16 mouse cellular contexts compared by ENCODE assay signal in the genomic region with DNA sequence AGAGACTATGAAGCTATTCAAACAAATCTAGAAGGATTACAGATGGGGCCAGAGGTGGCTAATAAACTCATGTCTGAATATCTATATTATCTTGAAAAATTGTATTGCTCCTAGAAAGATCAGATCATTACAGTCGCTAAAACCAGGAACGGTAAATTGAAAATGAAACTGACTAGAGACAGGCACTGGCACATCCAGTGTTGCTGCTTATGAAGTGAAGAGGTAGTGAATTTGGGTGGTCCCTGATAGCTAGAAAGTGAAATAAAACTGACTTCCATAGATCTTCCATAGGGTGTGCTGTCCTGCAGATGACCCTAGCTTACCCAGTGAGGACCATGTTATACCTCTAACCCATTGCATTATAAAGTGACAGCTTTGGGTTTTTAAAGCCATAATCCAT.
"Had no signal": no experiment of that assay in that cellular context is flagged by ENCODE, and none has a peak within 500 bp of the region (broad histone marks: within the 10 kb centered on the region; RNA-seq: fewer than 3 reads in every experiment).

No protein-coding gene starts in this region.

- DNase-seq: kidney, adult 18-20 months; kidney, adult 9 months; kidney, postnatal 14 days; layer of hippocampus, adult 9-11 months; liver; lung, adult 18-20 months; lung, postnatal 10 days; lung, postnatal 36 days; right cerebral cortex, adult 18-20 months; right cerebral cortex, postnatal 14 days; right cerebral cortex, postnatal 4 days; thymus, postnatal 25 days had no signal

- ATAC-seq: intestine, embryonic 16.5 days; liver, embryonic 12.5 days; midbrain, embryonic 13.5 days; midbrain, embryonic 16.5 days had no signal
